ENCODE assay signal across 11 mouse cellular contexts in genomic region chr8:94814556-94814955, GRCm38 (mm10). TPM values are rescaled to one million over a fixed set of nuclear protein-coding genes. Genes with fewer than 3 reads are reported as not detected.
DNase-seq lines count a peak whose midpoint lies in the region; ATAC-seq and TF ChIP-seq lines count a peak whose summit lies in the region.
"Had no signal": no experiment of that assay in that cellular context is flagged by ENCODE, and none has a peak within 500 bp of the region (broad histone marks: within the 10 kb centered on the region; RNA-seq: fewer than 3 reads in every experiment).

No protein-coding gene starts in this region.

- DNase-seq in gastrocnemius, adult 2 months: no peak
- DNase-seq in gastrocnemius, postnatal 10 days: no peak
- peak; percentile 48 for DNase-seq in midbrain, embryonic 14.5 days
- DNase-seq in c-Kit-positive CD71-positive TER-119-positive erythroid progenitor cells, embryonic 14.5 days (ENCODE audit: low spot score): peak; percentile 42
- no peak for DNase-seq in right cerebral cortex, postnatal 36 days (ENCODE audit: low spot score in 2 of 2)
- no peak for DNase-seq in gastrocnemius, adult 18-20 months (ENCODE audit: low spot score)

- no peak overlapping the region for H3K4me3 ChIP-seq in gastrocnemius, adult 2 months
- H3K4me3 ChIP-seq in midbrain, embryonic 14.5 days (replicated peaks; ENCODE audit: low read depth, low read length): no peak overlapping the region
- no peak overlapping the region for H3K4me3 ChIP-seq in midbrain, embryonic 13.5 days (replicated peaks)
- H3K4me3 ChIP-seq: forebrain, embryonic 12.5 days; myocyte had no signal

- H3K36me3 ChIP-seq in midbrain, embryonic 14.5 days (ENCODE audit: control insufficient read depth, insufficient read depth, low read length): no peaks in the 10 kb centered on the region
- H3K36me3 ChIP-seq in midbrain, embryonic 13.5 days: 0 out of 2 replicates have a peak, but pooled peaks cover 3% of the 10 kb centered on the region

- H3K4me2 ChIP-seq in midbrain, embryonic 14.5 days (ENCODE audit: low read length): no peak overlapping the region
- H3K4me2 ChIP-seq in midbrain, embryonic 13.5 days (replicated peaks): no peak overlapping the region
- H3K4me2 ChIP-seq: forebrain, embryonic 12.5 days had no signal

- H3K4me1 ChIP-seq in midbrain, embryonic 14.5 days (ENCODE audit: control insufficient read depth, insufficient read depth, low read length): no peaks in the 10 kb centered on the region
- peaks cover 6% of the 10 kb centered on the region for H3K4me1 ChIP-seq in midbrain, embryonic 13.5 days (replicated peaks)

- no peak overlapping the region for H3K27ac ChIP-seq in gastrocnemius, adult 2 months
- no peak overlapping the region for H3K27ac ChIP-seq in midbrain, embryonic 14.5 days (replicated peaks; ENCODE audit: low read depth, low read length)
- no peak overlapping the region for H3K27ac ChIP-seq in midbrain, embryonic 13.5 days
- H3K27ac ChIP-seq: forebrain, embryonic 12.5 days had no signal

- no peak for ATAC-seq in midbrain, embryonic 14.5 days (ENCODE audit: low FRiP score, low TSS enrichment)
- ATAC-seq in midbrain, embryonic 13.5 days: no peak
- peak; percentile 35; the same call in 1 of the 2 replicates for ATAC-seq in neutrophil, adult 5-6 weeks (ENCODE audit: extremely low read depth, insufficient number of reproducible peaks, low FRiP score, poor library complexity, severe bottlenecking)
- ATAC-seq: activated CD4-positive, CD25-positive, alpha-beta regulatory T cell, adult 4 months had no signal

- no peaks in the 10 kb centered on the region for H3K27me3 ChIP-seq in midbrain, embryonic 14.5 days (ENCODE audit: control insufficient read depth, insufficient read depth, low read length)
- H3K27me3 ChIP-seq in midbrain, embryonic 13.5 days: no peaks in the 10 kb centered on the region
- H3K27me3 ChIP-seq: forebrain, embryonic 12.5 days had no signal

- TF ChIP-seq CTCF in gastrocnemius, adult 2 months (IDR thresholded peaks at IDR 0.05): peak; percentile 85

- H3K9me3 ChIP-seq in midbrain, embryonic 14.5 days (ENCODE audit: control insufficient read depth, low read length): no peaks in the 10 kb centered on the region
- no peaks in the 10 kb centered on the region for H3K9me3 ChIP-seq in midbrain, embryonic 13.5 days
- H3K9me3 ChIP-seq: forebrain, embryonic 12.5 days had no signal

- 0% methylated on average over 1 of the region's 1 CpGs for WGBS in midbrain, embryonic 14.5 days
- WGBS in midbrain, embryonic 13.5 days: 0% methylated on average over 1 of the region's 1 CpGs

- H3K9ac ChIP-seq in midbrain, embryonic 14.5 days (replicated peaks; ENCODE audit: low read length): no peak overlapping the region
- H3K9ac ChIP-seq in midbrain, embryonic 13.5 days (replicated peaks): no peak overlapping the region
- H3K9ac ChIP-seq: forebrain, embryonic 12.5 days had no signal

- intact Hi-C loops in gastrocnemius, adult 2 months (cut with DNase I): loop anchor here (5.0 kb wide), 2 partner anchors 222 to 287 kb away; no protein-coding TSS in a partner anchor

RNA-seq across cellular contexts. Expression of gene Ccl17, which starts 4.3 kb away (rescaled TPM):
- not detected for total RNA-seq in gastrocnemius, adult 2 months (2021)
- not detected for total RNA-seq in gastrocnemius, postnatal 10 days (2021)
- polyA plus RNA-seq in midbrain, embryonic 14.5 days (2014; fragmentation: Nextera tagmentation; extraction: Ambion mirVana): 0.81 TPM in 1 of 2 replicates, not detected in the other
- 0.46 TPM in 1 of 2 replicates, not detected in the other for polyA plus RNA-seq in midbrain, embryonic 13.5 days (2015; fragmentation: Nextera tagmentation; extraction: Ambion mirVana)
- not detected in 2 replicates for total RNA-seq in neutrophil, adult 5-6 weeks (2017)
- total RNA-seq in gastrocnemius, adult 18-20 months (2021): not detected

RNA-seq across cellular contexts. Expression of gene Coq9, which starts 23.6 kb away (rescaled TPM):
- total RNA-seq in gastrocnemius, adult 2 months (2021): 100 to 1,000 TPM; 359 to 480 TPM
- 100 to 1,000 TPM; 255 to 307 TPM for total RNA-seq in gastrocnemius, postnatal 10 days (2021)
- polyA plus RNA-seq in midbrain, embryonic 14.5 days (2014; fragmentation: Nextera tagmentation; extraction: Ambion mirVana): 54.9 and 56.0 TPM in 2 replicates
- polyA plus RNA-seq in midbrain, embryonic 13.5 days (2015; fragmentation: Nextera tagmentation; extraction: Ambion mirVana): 56.1 and 61.6 TPM in 2 replicates
- total RNA-seq in neutrophil, adult 5-6 weeks (2017): 29.4 and 29.7 TPM in 2 replicates
- 100 to 1,000 TPM; 392 to 399 TPM for total RNA-seq in gastrocnemius, adult 18-20 months (2021)

RNA-seq across cellular contexts. Expression of gene Ciapin1, which starts 23.6 kb away (rescaled TPM):
- total RNA-seq in gastrocnemius, adult 2 months (2021): 10 to 100 TPM; 29.7 to 44.5 TPM
- total RNA-seq in gastrocnemius, postnatal 10 days (2021): 10 to 100 TPM; 32.5 to 33.1 TPM
- 166 and 200 TPM in 2 replicates for polyA plus RNA-seq in midbrain, embryonic 14.5 days (2014; fragmentation: Nextera tagmentation; extraction: Ambion mirVana)
- 202 and 203 TPM in 2 replicates for polyA plus RNA-seq in midbrain, embryonic 13.5 days (2015; fragmentation: Nextera tagmentation; extraction: Ambion mirVana)
- 25.2 and 26.1 TPM in 2 replicates for total RNA-seq in neutrophil, adult 5-6 weeks (2017)
- 10 to 100 TPM; 30.8 to 38.8 TPM for total RNA-seq in gastrocnemius, adult 18-20 months (2021)

RNA-seq across cellular contexts. Expression of gene Polr2c, which starts 42.7 kb away (rescaled TPM):
- total RNA-seq in gastrocnemius, adult 2 months (2021): 10 to 100 TPM; 47.3 to 49.8 TPM
- total RNA-seq in gastrocnemius, postnatal 10 days (2021): 10 to 100 TPM; 37.6 to 43.6 TPM
- 117 and 127 TPM in 2 replicates for polyA plus RNA-seq in midbrain, embryonic 14.5 days (2014; fragmentation: Nextera tagmentation; extraction: Ambion mirVana)
- polyA plus RNA-seq in midbrain, embryonic 13.5 days (2015; fragmentation: Nextera tagmentation; extraction: Ambion mirVana): 133 and 140 TPM in 2 replicates
- total RNA-seq in neutrophil, adult 5-6 weeks (2017): 34.4 and 38.9 TPM in 2 replicates
- 10 to 100 TPM; 48.9 to 56.7 TPM for total RNA-seq in gastrocnemius, adult 18-20 months (2021)

RNA-seq across cellular contexts. Expression of gene Cx3cl1, which starts 42.7 kb away (rescaled TPM):
- 1 to 10 TPM in 1 of 2 experiments, under 1 TPM in 1; 0.36 to 1.0 TPM for total RNA-seq in gastrocnemius, adult 2 months (2021)
- total RNA-seq in gastrocnemius, postnatal 10 days (2021): 1 to 10 TPM; 1.2 to 2.4 TPM
- 19.1 and 21.8 TPM in 2 replicates for polyA plus RNA-seq in midbrain, embryonic 14.5 days (2014; fragmentation: Nextera tagmentation; extraction: Ambion mirVana)
- 14.2 and 14.5 TPM in 2 replicates for polyA plus RNA-seq in midbrain, embryonic 13.5 days (2015; fragmentation: Nextera tagmentation; extraction: Ambion mirVana)
- not detected in 2 replicates for total RNA-seq in neutrophil, adult 5-6 weeks (2017)
- 1 to 10 TPM in 1 of 2 experiments, under 1 TPM in 1; 0.71 to 1.5 TPM for total RNA-seq in gastrocnemius, adult 18-20 months (2021)
- polyA plus RNA-seq: activated CD4-positive, CD25-positive, alpha-beta regulatory T cell, adult 4 months had no signal

Comparison
In these comparisons a context has a peak if more than half of its experiments do, and no peak if none do; other contexts are left out.
1. DNase-seq: peak in midbrain, embryonic 14.5 days (single experiment) and c-Kit-positive CD71-positive TER-119-positive erythroid progenitor cells, embryonic 14.5 days (single experiment); none in gastrocnemius, adult 2 months (single experiment), gastrocnemius, postnatal 10 days (single experiment), right cerebral cortex, postnatal 36 days (0 of 2) and gastrocnemius, adult 18-20 months (single experiment).